Mouse (Mus musculus) kidney, postnatal 36 days (tissue): ENCODE results near the gene Lsmem1.

Experiments
- DNase-seq, 2 experiments: peaks; one replicate each; pipeline ENCODE4 v3.0.0; 2021 to 2022; ENCODE audit warnings: mixed read lengths in 2 of 2

The Lsmem1 gene

DNA sequence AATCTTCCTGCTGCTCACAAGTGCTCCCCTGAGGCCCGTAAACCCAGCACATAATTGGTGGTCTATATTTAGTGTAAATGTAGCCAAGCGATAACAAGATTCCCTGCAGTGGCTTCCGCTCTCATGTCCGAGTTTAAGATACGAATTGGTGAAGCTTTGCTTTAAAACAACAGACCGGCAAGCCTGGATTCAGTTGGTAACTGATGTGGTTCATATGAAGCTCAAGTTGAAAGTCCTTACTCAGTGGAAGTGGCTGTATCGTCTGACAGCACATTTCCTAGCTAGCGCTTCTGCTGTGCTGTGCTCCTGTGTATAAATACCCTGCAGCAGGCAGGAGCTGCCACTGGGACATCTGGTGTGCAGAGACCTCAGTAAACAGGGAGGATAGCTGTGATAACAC, at the start of gene Lsmem1:
Gene Lsmem1, minus strand, starts transcription at position 189 of the 400 bp plus-strand sequence.
- DNase-seq, result no peak

DNA sequence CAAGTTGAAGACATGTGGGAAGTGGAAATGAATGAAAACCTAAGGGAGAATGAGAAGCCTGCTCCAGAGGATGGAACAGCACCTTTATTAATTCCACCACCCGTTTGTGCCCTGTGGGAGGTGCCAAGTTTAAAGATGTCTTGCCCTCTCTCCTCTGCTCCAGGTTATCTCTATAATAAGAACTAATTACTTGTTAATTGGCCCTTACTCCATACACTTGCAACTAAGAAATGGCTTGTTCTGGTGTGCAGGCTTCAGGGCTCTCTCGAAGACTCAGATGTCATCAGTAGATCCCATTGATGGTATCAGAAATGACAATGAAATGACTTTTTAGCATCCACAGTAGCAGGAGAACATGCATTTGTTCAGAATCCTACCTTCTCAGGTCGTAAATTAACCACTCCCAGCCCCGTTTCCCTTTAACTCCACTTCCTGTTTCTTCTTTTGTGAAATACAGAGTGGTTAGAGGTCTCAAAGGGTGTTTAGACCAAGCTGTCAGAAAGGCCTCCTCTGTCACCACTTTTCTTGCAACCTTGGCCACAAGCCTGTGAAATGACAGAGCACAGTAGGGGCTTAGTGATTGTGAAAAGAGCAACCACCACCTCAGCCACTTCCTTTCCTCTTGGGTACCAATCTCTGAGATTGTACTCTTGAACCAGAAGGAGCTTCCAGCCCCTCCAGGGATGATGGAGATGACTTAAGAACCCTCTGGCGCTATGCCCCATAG, 49.3 kb upstream of the Lsmem1 start, which contains the start of gene Ifrd1:
Gene Ifrd1, minus strand, starts transcription at position 51 of the 727 bp plus-strand sequence.
- no peak for DNase-seq

DNA sequence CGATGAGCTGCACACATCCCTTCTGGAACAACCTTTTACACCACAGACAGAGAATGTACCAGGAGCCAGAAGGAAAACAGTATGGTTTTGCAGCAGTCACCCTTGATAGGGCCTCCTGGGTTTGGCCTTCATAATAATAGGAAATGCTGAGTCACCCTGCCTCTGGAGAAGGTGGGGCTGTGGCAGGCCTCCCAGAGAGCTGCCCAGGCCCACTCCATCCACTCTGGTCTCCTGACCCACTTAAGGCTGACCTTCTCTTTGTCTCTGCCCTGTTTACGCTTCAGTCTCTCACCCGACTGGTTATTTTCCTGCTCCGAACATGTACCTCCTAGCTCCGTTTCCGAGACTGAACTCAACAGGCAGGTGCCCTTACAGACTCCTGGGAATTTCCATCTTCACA, 48.7 kb upstream of the Lsmem1 start:
- peak in 1 of 2 experiments; percentile 20 for DNase-seq

DNA sequence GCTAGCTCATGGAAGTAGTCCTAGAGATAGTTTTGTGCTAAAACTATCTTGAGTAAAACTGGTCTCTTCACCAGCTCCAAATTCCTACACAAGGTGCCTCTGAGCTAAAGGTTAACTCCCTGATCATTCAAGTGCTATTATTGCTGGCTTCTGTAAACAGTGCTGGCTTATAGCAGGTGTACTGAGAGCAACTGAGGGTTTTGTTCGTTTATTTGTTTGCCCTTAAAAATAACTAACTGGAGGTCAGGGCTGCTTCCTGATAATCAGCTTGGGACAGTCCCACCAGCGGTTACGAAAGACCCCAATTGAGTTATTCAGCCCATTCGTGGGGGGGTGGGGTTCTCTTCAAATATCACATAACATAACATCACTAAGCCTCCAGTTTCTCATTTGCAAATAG, 48.1 kb upstream of the Lsmem1 start:
- no peak for DNase-seq

DNA sequence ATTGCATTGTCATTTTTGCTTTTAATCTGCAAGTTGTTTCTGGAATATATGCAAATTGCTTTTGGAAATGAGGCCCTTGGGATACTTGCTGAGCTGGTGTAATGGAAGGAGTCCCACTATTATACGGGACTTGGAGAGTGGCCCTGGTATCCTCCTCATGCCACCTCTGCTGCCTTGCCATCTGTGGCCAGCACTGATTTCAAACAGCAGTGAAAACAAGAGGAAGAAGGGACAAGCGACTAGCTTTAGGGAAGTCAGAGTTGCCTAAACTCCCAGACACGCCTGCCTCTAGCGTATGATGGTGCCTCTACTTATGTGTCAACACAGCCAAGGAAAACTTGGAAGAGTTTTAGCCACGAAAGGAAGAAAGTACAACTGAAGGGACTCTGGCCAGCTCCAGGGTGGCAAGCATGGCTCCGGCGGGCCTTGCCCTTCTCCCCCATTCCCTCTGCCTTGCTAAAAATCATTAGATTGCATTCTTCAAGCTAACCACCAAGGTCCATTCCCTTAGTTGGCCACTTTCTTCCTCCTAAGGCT, 46.2 kb upstream of the Lsmem1 start:
- DNase-seq, result no peak

DNA sequence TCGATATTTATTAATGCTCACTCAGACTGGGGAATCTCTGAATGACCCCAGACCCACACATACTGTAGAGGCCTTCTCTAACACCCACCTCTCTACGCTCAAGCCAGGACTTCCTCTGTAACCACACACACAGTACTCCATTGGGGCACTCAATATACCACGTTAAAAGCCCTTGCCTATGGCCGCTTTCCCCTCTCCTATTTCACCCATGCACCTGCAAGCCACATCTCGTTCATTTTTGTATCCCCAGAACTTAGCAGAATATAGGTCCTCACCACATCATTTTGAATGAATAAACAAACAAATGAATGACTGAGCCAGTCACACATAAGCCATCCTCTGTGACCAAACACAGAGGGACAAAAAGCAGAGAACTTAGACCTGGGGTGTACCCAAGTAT, 45.6 kb upstream of the Lsmem1 start:
- no peak for DNase-seq

DNA sequence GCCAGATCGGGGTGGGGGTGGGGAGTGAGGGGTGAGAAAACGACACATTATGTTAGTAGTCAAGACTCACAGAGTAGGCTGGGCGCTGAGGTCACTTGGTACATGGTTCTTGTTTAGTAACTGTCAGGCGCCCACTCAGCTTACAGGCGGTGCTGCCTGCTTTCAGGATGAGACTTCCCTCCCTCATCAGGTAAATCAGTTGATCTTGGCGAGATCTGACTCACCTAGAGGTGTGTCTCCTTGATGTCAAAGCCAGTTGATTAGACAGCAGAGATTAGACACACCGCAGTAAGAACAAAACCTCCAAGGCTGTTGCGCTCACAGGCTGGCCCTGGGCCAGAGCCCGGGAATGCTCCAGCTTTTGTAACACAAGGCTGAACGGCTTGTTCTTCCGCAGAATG, 44.5 kb upstream of the Lsmem1 start:
- DNase-seq, result peak in 1 of 2 experiments; percentile 66

DNA sequence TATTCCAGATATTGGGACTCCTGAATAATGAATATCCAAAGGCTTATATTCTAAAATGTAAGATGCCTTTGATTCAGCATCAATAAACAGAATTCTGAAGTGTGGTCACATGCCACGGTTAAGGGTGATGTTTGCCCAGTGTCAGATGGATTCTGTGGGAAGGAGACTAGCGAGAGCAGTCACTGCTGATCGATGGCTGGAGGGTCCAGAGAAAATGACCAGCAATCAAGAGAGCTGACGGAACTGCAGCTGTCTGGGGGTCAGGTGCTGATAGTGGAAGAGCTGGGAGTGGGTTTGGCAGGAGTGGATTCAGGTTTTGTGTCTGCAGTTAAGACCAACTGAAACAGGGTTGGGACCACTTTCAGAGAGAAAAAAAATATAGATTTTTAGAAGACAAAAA, 44.0 kb upstream of the Lsmem1 start:
- DNase-seq, result no peak

DNA sequence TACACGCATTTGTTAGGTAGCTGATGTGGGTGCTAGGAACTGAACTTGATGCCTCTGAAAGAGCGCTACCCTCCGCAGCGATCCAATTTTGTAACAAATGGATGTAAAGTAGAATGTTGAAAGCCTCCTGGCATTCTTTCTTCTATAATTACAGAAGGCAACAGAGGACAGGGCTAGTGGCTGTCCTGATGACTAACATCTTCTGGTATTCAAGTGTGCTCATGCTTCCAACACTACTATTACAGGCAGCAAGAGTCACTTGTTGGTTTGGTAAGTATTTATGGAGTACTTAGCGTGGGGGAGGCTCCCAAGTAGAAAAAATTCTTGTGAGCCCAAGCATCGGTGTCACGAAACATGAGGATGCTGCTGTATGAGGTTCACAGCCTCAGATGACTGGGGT, 39.9 kb upstream of the Lsmem1 start:
- DNase-seq, result no peak

DNA sequence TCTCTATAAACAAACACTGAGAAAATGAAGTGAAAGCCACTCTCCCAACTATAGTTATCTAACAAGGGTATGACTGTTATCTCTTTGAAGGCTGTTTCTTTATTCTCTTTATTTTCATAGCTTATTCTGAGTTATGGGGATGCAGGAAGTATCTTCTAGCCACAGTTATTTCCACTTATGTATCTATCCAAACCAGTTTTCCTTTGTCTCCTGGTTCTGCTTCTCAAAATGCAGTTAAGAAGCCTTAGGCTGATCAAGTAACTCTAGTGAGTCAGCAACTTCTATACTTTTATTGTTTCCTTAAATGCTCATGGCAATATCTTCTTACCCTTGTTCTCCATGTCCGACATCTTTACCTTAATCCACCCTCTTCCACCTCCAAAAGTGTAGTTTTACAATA, 32.9 kb upstream of the Lsmem1 start:
- no peak for DNase-seq

DNA sequence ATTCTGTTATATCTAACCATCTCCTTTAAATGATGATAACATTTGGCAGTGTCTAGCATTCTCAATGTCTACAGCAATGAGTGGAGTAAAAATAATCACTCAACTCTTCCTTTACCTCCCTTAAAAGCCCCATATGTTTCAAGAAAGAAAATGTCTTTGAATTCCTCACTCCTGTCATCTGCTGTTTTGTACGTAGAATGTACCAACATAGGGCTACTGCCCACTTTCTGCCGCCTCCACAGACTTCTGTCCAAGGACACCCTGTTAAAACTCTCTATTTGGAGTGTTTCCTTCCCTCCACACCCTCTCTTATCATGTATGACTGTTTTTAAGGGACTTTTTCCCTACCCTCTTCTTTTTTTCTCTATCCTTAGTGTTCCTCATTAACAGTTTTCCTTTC, 32.3 kb upstream of the Lsmem1 start:
- DNase-seq, result no peak

DNA sequence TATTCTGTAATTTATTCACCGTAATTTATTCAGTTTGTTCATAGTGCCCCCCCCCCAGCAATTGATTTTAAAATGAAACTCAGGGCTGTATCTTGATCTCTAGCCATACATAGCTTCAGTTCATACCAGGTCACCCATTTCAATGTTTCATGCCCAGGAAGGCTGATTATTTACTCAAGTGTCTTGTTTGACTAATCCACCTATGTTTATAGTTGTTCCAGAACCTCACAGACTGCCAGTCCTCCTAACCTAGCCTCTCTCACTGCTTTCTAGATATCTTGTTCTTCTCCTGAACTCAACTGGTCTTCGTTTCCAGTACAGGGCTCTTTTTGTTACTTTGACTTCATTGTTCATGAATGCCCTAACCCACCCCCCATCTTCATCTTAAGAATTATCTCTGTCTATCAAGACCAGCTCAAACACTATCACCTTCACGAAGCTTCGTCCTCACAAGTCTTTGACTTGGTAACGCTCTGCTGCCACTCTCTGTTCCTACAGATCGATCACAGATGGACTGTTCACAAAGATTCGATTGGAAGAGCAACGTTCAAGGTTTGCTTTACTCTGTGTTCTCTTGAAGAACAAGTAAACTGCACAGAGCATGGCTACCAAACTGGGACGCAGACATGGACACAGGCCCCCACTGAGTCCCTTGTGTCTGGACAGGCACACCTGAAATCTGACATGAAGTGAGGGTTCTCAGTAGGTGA, 25.0 kb upstream of the Lsmem1 start:
- DNase-seq, result no peak

DNA sequence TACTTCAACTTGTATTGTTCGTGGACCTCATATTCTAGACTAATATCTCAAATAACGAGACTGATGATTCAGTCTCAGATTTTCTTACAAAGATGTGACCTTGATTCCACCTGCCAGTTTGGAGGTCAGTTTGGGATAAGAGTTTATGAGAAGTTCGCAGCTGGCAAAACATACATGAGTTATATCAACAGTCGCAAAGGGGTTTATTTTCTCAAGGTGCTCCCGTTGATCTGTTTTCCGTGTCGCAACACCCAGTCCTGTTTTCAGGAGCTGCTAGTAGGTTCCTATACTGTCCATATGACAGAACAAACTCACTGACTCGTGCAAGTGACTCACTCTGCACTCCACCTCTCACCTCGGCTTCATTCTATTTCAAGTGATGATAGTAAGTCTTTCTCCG, 24.4 kb upstream of the Lsmem1 start:
- no peak for DNase-seq

DNA sequence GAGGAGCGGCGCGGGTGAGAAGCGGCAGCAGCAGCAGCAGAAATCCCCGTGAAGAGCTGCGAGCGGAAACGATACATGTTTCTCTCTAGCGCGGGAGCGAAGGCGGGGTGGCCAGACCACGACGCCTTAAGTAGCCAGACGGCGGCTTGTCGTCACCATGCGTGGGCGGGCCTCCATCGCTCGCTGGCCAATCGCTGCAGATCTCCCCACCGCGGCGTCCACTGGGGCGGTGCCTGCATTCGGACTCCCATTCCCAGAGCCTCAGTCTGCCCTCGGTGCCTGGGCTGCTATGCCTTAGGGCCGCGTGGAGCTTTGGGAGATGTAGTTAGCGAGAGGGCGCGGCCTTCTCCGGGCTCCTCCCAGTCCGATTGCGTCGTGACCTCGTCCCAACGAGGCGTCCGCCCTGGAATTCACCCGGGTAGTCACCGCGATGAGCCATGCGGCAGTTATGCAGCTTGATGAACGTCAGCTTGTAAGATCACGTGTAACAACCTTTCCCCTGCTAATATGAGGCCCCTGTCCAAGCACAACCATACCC, 23.9 kb upstream of the Lsmem1 start:
- peak; percentile 98 to 99 for DNase-seq

DNA sequence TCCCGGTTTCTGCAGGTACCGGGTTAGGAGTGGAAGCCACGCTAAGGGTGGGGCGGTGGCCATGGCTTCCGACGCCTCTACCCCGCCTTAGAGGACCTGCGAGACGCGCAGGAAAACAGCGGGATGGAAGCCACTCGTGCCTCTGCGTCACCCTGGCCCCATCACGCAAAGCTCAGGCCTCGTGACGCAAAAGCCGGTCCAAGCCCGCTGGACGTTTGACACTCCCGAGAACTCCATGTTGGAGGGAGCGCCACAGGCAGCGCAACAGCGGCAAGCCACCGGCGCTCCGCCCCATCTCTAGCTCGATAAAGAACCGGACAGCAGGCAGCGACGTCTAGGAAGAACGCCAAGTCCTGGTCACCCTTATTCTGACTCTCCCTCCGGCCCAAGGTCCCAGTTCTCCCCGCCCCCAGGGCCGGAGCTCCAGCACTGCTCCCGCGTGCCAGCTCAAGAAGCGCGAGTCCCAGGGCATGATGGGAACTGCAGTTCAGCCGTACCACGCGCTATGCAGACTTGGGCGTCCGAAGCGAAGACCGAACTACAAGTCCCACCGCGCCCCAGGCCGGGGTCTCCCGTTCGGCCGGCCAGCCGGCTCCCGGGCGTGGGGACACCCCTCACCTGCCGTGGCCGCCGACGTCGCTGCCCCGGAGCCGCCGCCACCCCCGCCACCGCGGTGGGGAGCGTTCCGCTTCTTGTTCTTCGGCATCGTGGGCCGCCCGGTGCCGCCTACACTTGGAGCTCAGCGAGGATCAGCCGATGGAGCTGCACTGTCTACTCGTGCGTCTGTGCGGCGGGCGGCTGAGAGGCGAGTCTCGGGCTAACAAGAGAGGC, 23.2 kb upstream of the Lsmem1 start:
- peak; percentile 97 to 99 for DNase-seq

DNA sequence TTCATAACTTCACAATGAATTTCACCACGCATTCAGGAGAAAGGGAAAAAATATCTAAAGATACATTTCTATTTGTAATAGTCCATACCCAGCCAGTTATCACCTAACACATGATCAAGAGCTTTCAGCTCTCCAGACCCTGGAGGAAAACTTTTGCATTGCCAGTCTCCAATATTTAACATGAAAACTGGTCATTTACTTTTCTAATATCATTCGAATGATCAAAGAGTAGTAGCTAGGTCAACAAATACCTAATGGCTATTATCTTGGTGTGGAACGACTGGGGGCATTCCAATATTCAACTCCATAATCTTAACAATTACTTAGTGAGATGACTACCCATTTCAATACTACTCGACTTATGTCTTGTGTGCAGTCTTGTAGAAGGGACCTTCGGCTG, 22.3 kb upstream of the Lsmem1 start:
- DNase-seq, result no peak

DNA sequence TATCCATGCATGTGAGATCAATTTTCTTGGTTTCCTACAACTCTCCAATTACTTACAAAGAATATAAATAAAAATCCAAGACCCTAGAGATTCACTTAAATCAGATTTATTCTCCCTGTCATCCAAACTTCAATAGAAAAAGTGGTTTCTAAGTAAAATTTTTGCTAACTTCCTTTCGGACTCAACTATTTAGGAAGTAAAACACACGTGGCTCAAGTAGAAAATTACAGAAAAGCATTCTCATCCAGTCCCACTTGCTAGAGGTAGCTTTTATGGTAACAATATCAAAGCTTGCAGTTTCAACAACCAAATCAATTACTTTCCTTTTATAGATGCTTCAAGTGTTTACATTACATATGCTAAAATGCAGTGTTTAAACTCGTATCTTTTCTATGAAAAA, 21.6 kb upstream of the Lsmem1 start:
- DNase-seq, result no peak

DNA sequence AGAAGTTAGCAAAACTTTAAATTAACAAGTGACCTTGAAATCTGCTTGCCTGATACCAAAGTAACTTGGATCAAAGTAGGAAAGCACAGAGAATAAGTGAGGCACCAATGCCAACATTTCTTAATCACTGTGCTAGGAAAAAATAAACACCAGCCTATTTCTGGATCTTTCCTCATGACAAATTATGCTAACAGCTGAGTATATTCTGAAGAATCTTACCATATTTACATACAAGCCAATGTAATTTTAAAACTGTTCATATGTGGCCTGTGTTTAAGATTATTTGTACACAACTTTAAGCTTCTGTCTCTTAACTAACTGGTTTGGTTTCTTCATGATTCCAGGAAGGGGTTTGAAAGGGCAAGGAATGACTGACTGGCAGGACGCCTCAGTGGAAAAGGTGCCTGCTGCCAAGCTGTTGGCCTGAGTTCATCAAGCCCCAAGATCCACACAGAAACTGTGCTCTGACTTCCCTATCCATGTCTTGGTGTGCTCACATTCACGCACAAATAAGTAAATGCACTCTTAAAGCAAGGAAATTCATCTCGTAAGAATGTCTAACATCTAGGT, 20.8 kb upstream of the Lsmem1 start:
- peak; percentile 72 to 76 for DNase-seq

DNA sequence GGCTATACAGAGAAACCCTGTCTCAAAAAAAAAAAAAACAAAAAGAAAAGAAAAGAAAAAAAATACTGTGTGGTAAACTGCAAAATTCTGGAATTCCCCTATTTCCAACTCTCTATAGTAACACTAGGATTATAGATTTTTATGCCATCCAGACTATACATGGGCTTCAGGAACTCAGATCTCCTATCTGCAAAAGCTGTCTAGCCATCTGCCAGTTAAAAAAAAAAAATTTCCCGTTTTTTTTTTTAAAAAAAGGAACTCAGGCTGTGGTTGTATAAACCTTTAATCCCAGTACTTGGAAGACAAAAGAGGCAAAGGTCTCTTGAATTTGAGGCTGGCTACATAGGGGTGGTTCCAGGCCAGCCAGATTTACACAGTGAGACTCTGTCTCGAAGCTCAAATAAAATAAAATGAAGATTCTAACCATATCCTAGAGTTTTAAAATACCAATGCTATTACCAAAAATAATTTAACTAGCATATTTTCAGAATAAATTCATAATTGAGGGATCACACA, 19.2 kb upstream of the Lsmem1 start:
- DNase-seq, result peak in 1 of 2 experiments; percentile 24

DNA sequence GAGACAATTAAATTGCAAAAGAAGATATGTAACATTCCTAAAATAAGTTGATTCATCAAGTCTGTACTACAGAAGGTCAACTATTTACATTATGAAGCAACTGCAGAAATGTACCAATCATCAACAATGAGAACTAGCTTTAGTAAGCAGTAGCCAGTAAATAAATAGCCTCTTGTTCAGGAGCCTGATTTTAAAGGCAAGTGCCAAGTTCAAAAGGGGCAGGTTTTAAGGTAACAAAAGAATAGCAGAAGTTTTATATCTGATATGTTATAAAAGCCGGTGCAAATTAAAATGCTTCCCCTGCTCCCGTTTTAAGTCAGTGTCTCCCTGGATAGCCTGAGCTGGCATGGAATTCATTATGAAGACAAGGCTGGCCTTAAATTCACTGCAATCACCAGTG, 18.5 kb upstream of the Lsmem1 start:
- DNase-seq, result no peak

DNA sequence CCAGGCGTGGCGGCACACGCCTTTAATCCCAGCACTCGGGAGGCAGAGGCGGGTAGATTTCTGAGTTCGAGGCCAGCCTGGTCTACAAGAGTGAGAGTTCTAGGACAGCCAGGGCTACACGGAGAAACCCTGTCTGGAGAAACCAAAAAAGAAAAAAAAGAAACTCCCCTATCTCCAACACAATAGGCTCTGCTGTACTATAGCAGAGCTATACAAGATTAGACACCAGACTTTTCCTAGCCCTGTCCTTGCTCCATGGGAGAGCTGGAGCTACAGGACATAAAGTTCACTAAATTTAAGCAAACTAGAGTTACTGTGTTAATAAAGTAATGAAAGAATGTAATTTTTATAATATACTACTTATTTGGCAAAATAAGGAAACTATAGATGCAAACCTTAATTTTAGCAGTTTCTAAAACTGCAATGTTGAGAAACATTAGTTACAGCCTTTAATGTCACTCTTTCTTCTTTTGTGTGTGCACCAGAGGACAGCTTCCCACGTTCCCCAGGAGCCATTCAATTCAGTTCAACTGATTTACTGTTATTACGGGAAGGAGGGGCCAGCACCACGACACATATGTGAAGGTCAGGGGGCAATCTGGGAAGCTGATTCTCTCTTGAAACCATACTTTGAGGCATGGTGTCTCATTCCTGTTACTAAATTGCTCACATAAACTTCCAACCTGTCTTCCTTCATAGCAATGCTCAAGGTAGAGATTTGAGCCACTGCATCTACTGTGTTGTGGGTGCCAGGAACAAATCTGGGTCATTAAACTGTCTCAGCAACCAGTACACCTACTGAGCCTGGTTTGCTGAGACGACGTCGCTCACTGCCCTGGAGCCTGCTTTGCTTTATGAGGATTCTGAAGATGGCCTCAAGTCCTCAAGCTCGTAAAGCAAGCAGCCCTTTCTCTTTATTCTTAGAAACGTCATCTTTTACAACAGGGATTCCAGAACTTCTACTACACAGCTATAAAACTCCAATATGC, 15.9 kb upstream of the Lsmem1 start:
- DNase-seq, result no peak
